Mouse (Mus musculus) liver, embryonic 18 days (tissue): ENCODE measurements around the gene Iqcn. TPM values are rescaled to one million over a fixed set of nuclear protein-coding genes. Genes with fewer than 3 reads are reported as not detected.

Experiments used
- polyA plus RNA-seq: library from polyadenylated mRNA; depleted of rRNA; stranded (reverse); fragments of >200 nt; gene quantifications from 2 replicates; pipeline ENCODE4 v1.2.3, GENCODE M21; 2012; rRNA removed

Gene Iqcn
- polyA plus RNA-seq: not detected in 2 replicates

DNA sequence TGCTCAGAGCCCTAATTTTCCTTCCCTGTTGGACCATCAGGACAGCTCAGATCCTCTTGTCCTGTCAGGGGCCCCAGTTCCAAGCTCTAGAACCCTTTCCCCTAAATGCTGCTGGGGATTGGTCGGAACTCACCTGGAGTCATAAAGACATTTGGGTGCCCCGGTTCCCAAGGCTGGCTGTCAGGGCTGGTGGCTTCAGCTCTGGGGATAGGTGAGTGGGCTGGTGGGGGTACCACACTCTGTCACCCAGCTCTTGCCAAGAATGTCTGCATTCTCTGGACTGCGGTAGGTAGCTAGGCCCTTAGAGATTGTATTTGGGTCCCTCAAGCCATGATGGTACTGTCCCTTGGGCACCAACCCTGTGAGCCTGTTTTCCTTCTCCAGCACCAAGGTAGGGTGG is at the start of gene Iqcn:
Gene Iqcn, plus strand, starts transcription at position 171 of the 400 bp plus-strand sequence.

DNA sequence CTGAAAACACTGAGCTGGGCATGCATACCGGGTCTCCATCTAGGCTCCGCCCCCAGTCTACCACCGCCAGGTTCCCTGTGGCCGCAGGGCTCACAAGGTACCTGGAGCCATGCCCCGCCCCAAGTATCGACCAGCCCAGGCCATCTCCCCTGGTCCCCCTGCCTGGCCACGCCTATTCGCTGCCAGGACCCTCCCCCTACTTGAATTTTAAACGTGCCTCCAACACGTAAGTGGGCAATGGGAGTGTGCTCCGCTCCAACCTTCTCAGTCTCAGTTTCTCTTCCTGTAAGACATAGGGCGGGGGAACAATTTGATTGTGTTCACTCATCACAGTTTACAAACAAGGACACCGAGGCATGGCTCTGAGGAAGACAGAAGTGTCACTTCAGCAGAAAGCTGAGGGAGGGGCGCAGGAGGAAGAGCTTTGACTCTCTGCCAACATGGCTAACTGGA is 43.0 kb upstream of the Iqcn start, which contains the start of gene Pgpep1:
Gene Pgpep1, minus strand, starts transcription at position 116 of the 453 bp plus-strand sequence.

GRCm38 (mm10) chr8:70673079-70673856 is 30.0 kb upstream of the Iqcn start, which contains the start of gene Lsm4:
Lsm4 (plus strand) TSS chr8:70673248.

DNA sequence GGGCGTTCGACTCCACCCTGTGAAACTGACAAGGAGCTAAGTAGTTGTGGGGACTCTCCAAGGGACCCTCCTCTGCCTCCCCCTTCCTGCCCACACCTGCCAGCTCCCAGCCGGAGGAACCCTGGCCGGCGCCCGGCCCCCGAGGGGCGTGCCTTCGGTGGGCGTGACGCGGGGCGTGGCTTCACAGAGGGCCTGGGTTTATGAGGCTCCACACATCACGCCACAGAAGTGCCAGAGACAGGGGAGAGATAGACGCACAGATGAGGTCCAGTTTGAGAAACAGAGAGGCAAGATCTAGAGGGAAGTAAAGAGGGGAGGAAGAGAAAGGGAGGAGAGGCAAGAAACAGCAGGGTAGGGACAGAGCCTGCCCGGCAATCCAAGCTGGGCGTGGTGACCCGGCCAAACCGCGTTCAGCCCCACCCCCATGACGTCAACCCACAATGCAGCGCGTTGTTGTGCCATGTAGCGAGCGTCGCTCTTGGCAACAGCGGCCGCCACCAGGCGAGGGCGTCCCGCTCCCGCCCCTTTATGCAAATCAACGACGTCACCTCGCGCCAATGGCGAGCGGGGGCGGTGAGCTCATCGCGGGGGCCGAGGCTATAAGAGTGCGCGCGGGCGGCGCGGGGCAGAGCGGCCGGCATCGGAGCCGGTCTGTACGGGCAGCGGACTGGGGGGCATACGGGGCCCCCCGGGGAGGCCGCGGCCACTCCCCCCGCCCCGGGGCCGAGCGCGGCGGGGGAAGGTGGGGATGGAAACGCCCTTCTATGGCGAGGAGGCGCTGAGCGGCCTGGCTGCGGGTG is 4.7 kb upstream of the Iqcn start, which contains the start of gene Jund:
Gene Jund, plus strand, starts transcription at position 640 of the 800 bp plus-strand sequence.

GRCm38 (mm10) chr8:70718297-70718696 is 15.0 kb downstream of the Iqcn start, which contains the start of gene Gm3336:
Gm3336 (plus strand) TSS chr8:70718543.

DNA sequence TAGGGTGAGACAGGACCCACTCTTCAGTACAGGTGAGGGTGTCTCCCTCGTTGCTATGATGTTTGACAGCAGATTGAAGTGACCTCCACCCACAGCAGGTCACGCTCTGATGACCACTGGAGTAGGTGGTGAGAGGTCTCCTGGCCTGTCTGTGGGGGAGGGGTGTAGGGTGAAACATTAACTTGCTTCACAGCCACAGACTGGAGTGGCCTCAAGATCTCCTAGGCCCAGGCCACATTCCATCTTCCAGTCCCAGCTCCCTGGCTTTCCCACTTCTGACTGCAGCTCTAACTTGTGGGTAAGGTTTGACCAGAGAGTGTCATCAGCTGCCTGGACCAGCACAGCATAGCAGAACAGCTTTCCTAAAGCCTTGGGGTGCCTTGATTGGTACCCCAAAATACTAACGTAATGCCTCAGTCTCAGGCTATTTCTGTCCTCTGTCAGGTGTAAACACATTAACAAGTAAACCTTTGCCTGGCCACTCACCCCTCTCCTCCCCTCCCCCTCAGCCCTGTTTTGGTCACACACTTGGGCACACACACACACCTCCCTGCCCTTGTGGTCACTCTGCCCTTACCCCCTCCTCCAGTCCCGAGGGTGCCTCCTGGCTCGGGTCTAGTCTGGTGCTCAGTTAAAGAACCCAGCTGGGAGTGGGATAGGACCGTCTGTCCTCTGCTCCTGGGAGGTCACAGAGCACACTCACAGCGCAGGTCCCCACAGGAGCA is 20.4 kb downstream of the Iqcn start, which contains the start of gene Pde4c:
Gene Pde4c, plus strand, starts transcription at position 235 of the 725 bp plus-strand sequence.

GRCm38 (mm10) chr8:70754043-70754870 is 51.0 kb downstream of the Iqcn start, which contains the start of gene Rab3a:
Rab3a (plus strand) TSS chr8:70754679.

DNA sequence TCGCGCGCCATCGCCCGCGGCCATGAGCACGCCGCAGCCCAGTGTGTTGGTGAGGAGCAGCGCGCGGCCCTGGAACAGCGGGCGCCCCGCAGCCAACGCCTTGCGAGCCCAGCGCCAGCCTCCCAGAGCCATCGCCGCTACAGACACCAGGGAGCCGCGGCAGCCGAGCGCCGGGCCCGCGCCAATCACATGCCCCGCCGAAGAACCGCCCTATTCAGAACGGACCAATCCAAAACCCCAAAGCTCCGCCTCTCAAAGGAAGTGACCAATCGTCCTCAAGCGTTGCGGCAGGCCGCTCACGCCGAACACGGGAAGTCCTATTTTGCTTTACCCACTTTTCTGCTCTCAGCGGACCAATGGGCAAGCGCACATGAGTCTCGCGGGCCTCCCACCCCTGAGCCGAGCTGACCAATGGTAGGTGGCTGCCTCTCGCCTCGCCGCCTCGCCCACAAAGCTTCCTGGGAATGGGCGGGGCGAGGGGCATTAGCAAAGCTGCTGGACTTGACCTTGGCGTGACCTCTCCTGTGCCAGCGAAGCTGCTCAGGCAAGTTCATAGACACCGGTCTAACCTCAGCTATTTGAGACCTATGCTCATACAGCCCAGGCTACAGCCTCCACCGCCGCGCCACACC is 57.6 kb downstream of the Iqcn start, which contains the start of gene Mpv17l2:
Gene Mpv17l2, minus strand, starts transcription at position 172 of the 632 bp plus-strand sequence.

Other genes with a start within 250 kb of the Iqcn start
- gene Klhl26, start 226.5 kb upstream of the Iqcn start, polyA plus RNA-seq: 7.9 and 9.8 TPM in 2 replicates
- 0.02 and 0.08 TPM in 2 replicates for gene Tmem59l, start 216.1 kb upstream of the Iqcn start, polyA plus RNA-seq
- gene Crlf1, start 210.3 kb upstream of the Iqcn start, polyA plus RNA-seq: 0.22 and 0.23 TPM in 2 replicates
- 43.3 and 47.6 TPM in 2 replicates for gene Rex1bd, start 196.7 kb upstream of the Iqcn start, polyA plus RNA-seq
- gene Uba52, start 192.7 kb upstream of the Iqcn start, polyA plus RNA-seq: 848 and 888 TPM in 2 replicates
- 154 and 168 TPM in 2 replicates for gene Fkbp8, start 175.7 kb upstream of the Iqcn start, polyA plus RNA-seq
- 35.7 and 38.3 TPM in 2 replicates for gene Kxd1, start 175.5 kb upstream of the Iqcn start, polyA plus RNA-seq
- 13.9 and 18.2 TPM in 2 replicates for gene Ell, start 164.0 kb upstream of the Iqcn start, polyA plus RNA-seq
- gene Isyna1, start 109.1 kb upstream of the Iqcn start, polyA plus RNA-seq: 26.1 and 31.4 TPM in 2 replicates
- 24.5 and 28.9 TPM in 2 replicates for gene Ssbp4, start 94.6 kb upstream of the Iqcn start, polyA plus RNA-seq
- 8.3 and 9.3 TPM in 2 replicates for gene Lrrc25, start 87.3 kb upstream of the Iqcn start, polyA plus RNA-seq
- gene Gdf15, start 71.0 kb upstream of the Iqcn start, polyA plus RNA-seq: 3.7 and 6.3 TPM in 2 replicates
- gene Pgpep1, start 43.1 kb upstream of the Iqcn start, polyA plus RNA-seq: 19.5 and 19.7 TPM in 2 replicates
- 71.8 and 85.1 TPM in 2 replicates for gene Lsm4, start 30.2 kb upstream of the Iqcn start, polyA plus RNA-seq
- gene Jund, start 4.5 kb upstream of the Iqcn start, polyA plus RNA-seq: 48.4 and 51.5 TPM in 2 replicates
- gene Gm3336, start 15.1 kb downstream of the Iqcn start, polyA plus RNA-seq: 0.02 and 0.05 TPM in 2 replicates
- gene Pde4c, start 20.3 kb downstream of the Iqcn start, polyA plus RNA-seq: 6.5 and 7.5 TPM in 2 replicates
- gene Rab3a, start 51.2 kb downstream of the Iqcn start, polyA plus RNA-seq: 3.5 and 4.2 TPM in 2 replicates
- gene Mpv17l2, start 57.5 kb downstream of the Iqcn start, polyA plus RNA-seq: 21.9 and 22.3 TPM in 2 replicates
- 10.5 and 12.6 TPM in 2 replicates for gene Pik3r2, start 73.3 kb downstream of the Iqcn start, polyA plus RNA-seq
- 23.3 and 28.2 TPM in 2 replicates for gene Mast3, start 101.6 kb downstream of the Iqcn start, polyA plus RNA-seq
- 0.15 and 0.20 TPM in 2 replicates for gene Il12rb1, start 105.0 kb downstream of the Iqcn start, polyA plus RNA-seq
- 22.0 and 23.3 TPM in 2 replicates for gene Arrdc2, start 136.3 kb downstream of the Iqcn start, polyA plus RNA-seq
- 0.53 and 0.66 TPM in 2 replicates for gene Kcnn1, start 159.8 kb downstream of the Iqcn start, polyA plus RNA-seq
- gene Ccdc124, start 170.5 kb downstream of the Iqcn start, polyA plus RNA-seq: 20.6 and 21.4 TPM in 2 replicates
- 0.10 and 0.19 TPM in 2 replicates for gene Slc5a5, start 189.3 kb downstream of the Iqcn start, polyA plus RNA-seq
- gene Rpl18a, start 194.0 kb downstream of the Iqcn start, polyA plus RNA-seq: 2,497 and 2,930 TPM in 2 replicates
- 8.3 and 9.9 TPM in 2 replicates for gene Map1s, start 202.5 kb downstream of the Iqcn start, polyA plus RNA-seq